Mouse (Mus musculus) kidney, adult 11 months (tissue): ENCODE results near the gene Epha8.
A peak's percentile ranks its signal among the peaks of the same experiment; 100 is the strongest.

ENCODE experiments used
- DNase-seq: peaks from one replicate; pipeline ENCODE4 v3.0.0; 2022

Epha8 gene

DNA sequence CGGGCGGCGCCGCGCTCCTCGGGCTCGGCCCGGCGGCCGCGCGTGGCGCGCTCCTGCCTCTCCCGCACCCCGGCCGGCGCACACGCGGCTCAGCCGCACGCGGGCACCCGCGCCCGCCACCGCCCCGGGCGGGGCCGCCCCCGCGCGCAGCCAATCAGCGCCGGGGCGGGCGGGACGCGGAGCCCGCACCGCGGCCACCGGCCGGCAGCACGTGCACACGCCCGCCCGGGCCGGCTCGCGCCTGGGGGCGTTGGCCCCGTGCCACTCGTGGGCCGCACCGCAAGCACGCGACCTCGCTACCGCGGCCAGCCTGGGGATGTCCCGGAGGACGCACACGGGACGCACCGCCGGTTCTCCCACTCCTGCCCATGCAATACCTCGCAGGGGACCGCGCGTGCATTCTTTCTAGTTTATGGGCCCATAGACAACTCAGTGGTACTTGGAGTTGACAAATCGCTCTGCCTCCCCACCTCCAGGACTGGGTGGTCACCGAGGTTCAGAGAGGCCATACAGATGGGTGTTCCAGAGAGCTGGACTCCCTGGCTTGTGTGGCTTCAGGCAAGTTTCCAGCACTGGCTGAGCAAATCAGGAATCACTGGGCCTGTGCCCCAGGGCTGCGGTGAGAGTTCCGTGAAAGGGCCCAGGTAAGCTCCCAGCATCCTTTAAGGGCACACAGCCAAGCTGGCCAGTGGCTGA lies at the start of gene Epha8:
Gene Epha8 (minus strand): TSS at position 66 of the 696 bp plus-strand sequence.
- DNase-seq = no peak

DNA sequence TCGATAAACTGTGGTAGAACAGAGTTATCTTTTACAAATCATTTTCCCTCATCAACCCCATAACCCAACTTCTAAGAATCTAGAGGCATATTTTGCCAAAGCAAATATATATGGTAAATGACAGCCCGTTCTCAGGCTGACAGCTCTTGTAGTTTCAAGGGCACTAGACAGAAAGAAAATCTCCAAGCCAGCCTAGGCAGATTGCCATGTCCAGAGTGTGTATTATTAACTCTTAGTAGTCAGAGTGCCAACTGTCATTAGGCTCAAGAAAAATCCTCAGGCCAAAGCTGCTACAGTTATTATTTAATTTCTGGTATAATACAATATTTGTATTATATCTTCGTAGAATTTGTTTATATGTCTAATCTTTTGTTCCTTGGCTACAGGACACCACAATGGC lies 45.2 kb upstream of the Epha8 start:
- DNase-seq = peak; percentile 16

DNA sequence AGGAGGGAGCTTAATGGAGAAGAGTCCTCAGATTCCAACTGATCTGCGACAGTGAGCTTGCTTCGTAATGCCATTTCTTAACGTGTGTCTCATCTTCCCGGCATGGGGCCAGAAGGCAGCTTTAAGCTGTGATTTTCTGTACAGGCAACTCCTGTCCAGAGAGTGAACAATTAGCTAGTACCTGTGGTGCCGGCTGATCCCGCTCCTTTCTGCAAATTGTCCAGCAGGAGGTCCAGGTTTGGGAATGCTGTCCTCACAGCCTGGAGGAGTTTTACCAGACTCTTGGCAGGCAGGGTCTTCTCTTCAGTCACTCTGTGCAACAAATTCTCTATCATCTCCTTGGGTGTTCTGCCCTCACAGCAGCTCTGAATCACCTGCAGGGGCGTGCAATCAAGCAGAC lies 44.4 kb upstream of the Epha8 start:
- DNase-seq = no peak

DNA sequence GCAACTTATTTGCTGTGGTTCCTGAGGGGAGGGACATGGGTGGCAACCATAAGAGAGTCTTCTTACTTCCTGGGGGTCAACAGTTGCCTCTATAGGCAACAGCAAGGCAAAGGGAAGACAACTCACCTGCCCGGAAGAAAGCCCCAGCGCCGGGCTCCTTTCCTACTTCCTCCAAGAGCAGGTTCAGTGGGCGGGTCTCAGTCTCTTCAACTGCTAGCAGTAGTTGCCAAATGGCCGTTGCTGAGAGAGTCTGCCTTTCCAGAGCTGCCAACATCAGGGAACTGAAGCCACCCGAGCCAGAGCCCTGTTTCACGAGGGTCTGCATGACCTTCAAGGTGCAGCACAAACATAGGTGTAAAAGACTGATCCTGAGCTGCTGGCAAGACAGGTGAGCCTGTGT lies 41.8 kb upstream of the Epha8 start:
- DNase-seq = no peak

DNA sequence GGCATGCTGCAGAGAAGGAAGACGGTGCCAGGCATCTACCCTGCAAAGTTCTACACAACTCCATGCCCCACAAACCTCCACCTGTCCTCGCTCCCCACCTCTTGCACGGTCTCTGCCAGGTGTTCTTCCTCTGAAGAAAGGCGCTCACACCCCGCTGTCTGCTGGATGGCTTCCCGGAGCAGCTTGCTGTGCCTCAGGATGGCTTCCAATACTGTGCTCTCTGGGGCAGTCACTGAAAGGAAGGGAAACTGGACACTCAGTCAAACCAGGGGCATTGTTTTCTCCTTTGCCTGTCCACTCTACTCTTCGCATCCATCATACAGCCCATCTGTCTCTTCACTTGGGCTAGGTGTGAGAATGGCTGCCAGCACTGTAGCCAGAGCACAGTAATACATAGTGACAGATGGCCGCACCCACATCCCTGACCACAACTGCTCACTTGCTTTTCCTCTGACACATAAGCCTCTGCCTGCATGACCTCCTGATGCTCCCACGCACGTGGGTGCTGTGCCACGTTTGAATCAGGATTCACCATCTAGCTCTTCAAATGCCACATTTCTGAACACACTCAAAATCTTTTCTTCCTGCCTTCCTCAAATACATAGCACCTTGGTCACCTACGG lies 41.2 kb upstream of the Epha8 start:
- DNase-seq = no peak

DNA sequence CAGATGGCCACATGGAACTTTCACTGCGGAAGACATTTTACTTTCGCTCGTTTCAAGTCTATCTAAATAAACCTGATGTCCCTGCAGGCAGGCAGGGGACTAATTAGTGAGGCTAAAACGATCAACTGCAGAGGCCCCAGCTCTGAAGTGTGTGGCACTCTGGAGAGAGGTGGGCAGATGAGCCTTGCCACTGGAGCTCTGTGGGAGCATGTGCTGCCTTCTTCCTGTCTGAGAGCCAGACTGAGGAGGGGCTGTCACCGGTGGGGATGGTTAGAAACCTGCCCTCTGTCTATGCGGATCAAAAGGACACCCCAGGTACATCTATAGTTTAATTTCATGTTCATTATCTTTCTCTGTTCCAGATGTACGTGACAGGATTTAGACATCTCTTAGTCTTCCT lies 40.3 kb upstream of the Epha8 start:
- no peak for DNase-seq

DNA sequence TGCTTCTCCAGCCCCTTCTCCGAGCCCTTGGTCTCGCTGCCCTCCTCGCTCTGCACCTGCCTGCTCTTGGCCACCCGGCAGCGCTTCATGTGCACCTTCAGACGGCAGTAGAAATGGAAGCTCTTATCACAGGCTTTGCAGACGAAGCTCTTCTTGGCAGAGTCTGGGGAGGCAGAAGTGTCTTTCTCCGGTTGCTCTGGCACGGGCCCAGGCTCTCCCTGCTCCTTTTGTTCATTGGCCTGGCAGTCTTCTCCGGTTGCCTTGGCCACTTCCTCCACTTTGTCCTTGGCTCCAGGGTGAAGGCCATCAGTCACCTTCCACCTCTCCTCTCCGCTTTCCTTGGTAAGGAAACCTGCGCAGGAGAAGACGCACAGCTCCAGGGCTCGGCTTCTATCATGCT lies 38.7 kb upstream of the Epha8 start:
- no peak for DNase-seq

DNA sequence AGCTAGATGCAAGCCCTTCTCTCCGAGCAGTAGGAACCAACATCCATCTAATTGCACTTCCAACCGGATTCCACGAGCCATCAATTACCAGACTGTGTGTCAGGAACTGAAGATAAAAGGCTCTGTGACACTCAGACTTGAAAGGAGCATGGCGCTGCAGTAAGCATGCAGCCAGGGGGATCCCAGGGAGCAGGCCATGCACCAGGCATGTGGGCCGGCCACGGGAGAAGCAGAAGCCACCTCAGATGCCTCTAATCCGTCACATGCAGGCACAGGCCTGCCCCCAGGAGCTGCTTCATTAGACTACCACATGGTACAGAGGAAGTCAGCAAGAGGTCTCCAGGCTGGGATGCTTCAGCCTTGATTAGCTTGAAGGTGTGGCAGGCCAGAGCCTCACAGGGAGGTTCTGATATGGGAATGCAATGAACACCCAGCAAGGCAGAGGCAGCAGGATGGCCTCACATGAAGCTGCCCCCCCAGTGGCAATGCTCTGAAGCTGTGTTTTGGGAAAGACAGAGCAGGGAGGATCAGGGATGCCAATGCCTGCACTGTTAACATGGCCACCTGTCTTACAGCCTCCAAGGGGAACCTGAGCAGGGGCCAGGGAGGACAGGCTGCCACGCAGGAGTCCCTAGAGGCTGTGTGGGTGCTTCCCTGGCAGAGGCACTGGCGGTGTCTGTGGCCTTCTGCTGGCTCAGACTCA lies 25.5 kb upstream of the Epha8 start:
- DNase-seq = no peak

DNA sequence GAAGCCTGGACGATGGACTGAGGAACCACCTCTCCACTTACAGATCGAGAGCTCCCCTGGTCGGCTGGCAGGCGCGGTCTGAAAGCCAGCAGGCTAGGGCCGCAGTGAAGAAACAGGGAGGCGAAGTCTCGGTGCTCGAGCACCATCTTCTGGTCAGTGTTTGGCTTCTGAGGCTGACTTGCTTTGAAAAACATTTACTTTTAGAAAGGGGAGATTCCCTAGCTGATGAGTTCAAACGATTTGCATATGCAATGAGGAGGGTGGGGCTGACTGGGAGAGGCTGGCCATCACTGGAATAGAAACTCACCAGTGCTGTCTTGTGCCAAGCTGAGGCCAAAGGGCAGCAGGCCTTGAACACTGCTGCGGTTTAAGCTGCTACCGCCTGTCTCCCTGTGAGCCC lies 24.7 kb upstream of the Epha8 start:
- DNase-seq = peak; percentile 87

DNA sequence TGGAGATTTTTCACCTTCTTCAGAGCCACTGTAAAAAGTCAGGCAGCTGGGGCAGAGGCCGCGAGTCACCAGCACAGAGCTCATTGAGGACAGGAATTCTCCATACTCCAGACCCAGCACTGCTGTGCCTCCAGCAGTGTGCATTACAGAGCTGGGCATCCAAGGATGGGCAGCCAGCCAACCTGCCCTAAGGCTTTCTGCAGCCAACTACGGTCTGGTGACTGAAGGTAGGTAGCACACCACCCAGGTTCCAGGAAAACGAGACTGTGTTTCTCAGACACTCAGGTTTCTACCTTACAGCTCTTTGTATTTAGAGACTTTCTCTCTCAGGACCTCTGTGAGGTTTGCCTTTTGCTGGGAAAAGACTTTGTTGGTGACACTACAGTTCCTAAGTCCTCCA lies 24.3 kb upstream of the Epha8 start:
- DNase-seq = peak; percentile 15

DNA sequence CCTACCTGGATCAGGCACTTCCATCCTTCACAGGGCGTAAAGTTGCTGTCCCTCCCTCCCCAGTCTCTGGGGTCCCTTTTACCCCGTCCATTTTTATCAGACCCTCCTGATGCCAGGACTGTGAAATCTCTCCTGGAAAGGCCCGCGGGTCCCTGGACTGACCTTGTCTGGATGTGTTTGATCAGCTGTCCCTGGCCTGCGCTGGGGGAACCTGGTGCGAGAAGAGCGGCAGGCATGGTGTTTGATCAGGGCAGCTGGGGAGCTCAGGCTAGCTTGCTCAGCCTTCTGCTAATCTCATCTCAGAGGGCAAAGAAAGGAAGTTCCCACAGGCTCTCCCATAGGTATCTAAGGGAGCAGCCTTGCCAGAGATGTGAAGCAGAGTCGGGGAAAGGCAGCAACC lies 20.6 kb upstream of the Epha8 start:
- DNase-seq = no peak

DNA sequence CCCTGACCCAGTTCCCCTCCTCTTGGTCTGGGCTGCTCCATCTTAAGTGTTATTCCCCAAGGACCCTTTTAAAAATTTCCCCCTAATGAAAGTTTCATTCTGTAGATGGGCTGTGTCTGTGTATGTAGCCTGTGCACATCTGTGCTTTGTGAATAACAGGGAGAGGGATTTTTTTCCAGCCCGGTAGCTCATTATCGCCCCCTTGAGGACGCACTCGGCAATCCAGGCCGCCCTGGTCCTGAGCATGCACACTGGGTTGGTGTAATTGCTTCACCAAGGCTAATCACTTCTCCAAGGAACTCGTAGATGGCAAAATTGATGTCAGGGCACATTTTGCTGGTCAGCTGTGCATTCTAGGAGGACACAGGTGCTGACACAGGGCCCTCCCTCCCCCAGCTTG lies 14.3 kb upstream of the Epha8 start:
- DNase-seq = peak; percentile 21

DNA sequence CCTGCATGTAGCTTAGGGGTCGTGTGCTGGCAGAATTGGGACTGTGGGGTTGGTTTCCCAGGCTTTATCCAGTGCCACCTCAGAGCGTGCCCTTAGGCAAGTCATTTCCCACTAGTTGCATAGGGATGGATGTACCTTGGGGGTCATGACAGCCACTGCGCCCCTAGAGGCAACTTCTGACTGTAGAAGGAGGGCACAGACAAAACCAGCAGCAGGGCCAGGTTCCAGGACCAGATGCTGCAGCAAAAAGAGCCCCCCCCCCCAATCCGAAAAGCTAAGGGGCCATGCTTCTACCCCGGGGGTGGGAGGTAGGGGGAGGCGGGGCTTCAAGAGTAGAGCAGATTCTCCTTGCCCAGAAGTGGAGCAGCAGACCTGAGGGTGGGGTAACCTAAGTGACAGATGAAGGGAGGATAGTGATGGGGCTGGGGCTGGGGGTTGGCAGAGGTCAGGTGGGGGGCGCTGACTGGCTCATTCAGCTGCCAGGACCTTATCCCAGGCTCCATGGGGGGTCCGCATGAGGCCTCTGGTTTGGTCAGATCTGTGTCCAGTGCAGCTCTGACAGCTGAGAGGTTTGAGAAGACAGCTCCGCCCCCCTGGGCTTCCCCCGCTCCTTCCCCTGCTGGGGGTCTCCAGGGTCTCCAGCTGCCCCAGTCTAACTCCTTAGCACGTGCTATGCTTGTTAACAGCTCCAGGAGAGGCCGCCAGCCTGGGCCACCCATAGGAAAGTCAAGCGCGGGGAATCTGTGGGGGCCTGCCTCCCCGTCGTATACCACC lies 13.1 kb upstream of the Epha8 start:
- no peak for DNase-seq

DNA sequence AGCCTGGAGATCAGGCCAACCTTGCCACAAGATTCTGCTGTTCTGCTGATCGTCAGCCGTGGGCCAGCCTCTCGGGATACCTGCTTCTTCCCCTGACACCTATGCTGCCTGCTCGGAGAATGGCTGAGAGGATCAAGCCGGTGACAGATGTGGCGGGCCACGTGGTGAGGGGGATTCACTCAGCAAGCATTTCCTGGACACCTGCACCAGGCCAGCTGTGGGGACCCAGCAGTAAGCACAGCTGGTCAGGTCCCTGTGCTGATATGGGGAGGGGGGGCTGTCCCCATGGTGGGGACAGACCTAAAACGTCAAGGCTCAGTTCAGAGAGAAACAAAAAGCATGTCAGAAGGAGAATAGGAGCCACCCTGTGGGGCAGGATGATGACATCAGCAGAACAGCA lies 12.5 kb upstream of the Epha8 start:
- no peak for DNase-seq

DNA sequence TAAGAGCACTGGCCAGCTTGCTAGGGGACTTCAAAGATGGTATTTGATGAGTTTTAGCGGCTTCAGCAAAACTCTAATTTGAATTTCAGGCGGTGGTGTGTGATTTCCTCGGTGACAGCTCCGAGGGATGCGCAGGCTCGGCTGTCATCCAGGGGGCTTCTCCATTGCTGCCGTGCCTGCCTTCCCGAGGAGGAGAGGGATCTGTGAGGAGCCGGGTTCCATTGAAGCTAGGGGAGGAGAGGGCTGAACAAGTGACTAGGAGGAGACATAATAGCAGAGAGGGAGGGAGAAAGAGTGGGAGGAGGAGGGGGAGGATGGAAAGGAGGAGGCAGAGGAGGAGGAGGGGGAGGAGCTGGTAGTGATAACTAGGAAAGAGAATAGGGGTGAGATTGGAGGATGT lies 10.9 kb upstream of the Epha8 start:
- DNase-seq = no peak

DNA sequence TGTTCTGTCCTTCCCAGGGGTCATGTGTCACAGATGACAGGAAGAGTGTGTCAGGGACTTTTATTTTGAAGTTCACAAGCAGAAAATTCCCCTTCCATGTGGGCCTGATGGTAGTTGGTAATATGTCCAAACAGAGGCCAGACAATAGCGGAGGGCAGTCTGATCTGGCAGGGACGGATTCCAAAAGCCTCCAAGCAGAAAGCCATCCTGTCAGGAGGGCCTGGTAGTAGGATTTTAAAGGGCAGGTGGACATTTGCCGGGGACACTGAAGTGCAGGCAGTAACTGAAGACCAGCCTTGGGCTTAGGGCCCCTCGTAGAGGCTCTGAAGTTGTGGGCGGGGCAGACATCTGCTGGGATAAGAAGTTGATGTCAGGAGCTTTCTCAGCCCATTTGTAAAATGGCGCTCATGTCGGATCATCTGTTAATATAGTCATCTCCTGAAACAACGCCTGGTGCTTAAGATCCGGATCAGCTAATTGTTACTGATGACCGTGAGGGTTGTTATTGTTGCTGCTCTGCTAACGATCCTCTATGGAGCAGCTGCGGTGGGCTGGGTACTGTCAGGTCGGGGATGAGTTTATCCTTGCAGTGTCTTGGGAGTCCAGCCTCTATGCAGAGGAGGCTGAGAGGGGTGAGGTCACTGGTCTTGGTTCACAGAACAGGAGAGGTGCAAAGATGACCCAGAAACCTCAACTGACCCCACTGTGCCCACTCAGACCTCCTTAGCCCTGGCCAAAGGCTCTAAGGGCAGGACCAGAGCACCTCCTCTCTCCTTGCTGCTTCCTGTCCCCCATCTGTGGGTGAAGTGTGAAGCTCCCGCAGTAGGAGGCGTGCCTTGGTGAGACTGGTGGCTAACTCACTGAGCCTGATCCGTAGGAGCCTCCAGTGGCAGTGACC lies 10.1 kb upstream of the Epha8 start:
- DNase-seq = peak; percentile 11

DNA sequence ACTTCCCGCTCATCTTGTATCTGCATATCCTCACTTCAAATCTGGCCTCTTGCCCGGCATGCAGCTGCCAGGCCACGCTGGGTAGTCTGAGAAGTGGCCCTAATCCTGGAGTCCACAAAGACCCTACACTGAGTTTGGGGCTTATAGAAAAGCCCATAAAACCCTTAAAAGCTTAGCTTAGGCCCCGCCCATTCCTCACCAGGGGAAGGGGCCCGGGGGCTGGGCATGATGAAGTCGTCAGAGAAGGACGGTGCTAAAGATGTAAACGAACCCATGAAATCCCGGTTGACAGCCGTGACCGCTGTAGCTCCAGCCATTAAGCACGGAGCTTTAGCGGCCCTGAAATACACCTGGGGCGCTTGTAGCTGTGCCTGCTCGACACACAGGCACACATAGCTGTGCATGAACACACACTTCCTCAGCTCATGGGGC lies 8.4 kb upstream of the Epha8 start:
- DNase-seq = no peak

DNA sequence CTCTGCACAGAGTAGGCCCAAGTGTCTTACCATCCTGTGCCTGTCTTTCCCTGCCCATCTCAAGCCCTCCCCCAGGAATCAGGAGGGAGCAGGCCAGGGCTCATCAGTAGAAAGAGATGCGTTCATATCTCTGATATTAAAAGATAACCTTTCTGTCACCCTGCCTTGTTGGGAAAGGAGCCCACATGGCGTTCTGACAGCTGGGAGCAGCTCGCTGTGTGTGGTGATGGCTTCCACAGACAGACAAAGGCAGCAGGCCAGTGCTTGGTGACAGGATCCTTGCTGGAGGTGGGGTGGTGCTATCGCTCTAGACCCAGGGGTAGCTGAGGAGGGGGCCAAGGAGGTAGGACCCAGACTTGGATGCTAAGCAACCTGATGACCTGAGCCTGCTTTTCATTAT lies 5.8 kb upstream of the Epha8 start:
- DNase-seq = no peak

DNA sequence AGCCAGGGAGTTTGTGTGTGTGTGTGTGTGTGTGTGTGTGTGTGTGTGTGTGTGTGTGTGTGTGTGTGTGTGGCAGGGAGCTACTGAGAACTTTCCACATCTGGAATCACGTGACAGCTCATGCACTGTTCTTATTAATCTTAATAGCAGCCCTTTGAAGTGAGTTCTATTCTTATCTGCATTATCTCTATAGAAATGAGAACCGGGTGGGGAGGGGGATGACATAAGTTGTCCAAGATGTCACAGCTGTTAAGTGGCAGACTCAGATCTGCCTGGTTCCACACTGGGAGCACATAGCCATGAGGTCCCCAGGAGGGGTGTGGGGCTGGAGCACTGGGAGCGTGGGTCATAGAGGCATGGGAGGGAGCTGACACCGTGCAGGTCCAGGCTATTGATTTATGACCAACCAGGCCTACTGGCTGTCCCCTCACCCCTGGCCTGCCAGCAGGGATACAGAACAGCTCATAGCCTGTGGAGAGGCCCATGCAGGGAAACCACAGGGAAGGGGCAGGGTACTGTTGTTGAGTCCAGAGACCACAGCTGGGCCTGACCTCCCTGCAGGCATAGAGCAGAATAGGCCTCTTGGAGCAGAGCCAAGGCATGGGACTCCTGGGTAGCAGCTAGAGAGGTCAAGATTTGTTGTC lies 5.1 kb upstream of the Epha8 start:
- DNase-seq = peak; percentile 36

DNA sequence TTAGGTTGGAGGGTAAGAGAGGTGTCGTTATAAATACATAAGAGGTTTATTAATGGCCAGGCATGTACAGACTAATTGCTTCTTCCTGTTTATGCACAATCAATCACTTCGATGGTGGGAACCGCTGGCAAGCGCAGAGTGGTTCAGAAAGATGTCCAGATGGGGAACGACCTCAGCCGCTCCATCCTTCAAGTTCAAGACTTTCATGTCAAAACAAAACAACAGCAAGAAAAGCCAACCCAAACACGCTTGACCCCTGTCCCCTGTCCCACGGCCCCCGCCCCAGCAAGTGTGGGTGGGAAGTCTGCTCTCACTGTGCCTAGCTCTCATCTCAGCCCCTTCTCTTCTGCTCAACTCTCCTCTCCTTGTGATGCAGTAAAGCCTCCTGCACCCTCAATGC lies 4.0 kb upstream of the Epha8 start:
- no peak for DNase-seq

DNA sequence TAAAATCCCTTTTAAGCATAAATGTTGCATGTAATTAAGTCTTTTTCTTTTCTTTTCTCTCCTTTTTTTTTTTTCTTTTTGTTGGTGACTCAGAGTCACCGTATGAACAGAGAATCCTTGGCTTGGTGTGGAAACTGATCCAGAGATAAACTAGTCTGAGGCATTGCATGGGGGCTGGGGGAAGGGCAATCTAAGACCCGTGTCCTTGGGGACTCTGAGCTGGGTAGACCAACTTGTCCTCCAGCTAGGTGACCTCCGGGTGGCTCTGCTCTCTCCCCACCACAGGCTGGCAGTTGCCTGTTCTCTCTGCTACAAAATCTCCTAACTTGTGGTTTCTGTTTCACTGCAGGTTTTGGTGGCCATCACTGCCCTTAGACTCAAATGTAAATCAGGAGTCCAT lies 3.5 kb upstream of the Epha8 start:
- no peak for DNase-seq

DNA sequence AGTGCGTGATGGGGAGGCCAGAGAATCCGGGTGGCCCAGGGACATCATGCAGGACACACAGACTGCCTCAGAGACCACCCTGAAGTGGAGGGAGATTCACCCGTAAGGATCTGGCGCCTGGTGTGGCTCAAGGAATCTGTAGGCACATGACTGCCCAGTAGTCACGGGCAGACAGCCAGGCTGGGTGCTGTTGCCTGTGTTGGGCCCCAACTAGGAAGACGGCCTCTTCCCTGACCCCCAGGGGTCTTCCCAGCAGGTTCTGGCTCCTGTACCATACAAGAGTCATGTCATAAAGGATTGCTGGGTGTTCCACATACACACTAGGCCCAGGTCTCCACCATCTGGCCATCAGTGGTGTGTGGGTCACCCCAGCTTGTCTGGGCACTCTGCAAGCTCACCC lies 2.1 kb downstream of the Epha8 start:
- no peak for DNase-seq
